Mouse (Mus musculus) layer of hippocampus, adult 2 months (tissue): ENCODE results near the gene Clasrp. TPM values are rescaled to one million over a fixed set of nuclear protein-coding genes. Genes with fewer than 3 reads are reported as not detected.
"Not testable (repeated sequence)": the region's sequence is repeated elsewhere in the genome, so short reads cannot be mapped to it uniquely, and the experiment has no call there.

ENCODE experiments used
- DNase-seq, 2 experiments: peaks; one replicate each; pipeline ENCODE4 v3.0.0; 2022; ENCODE audit warnings: low spot score in 2 of 2
- H3K27ac ChIP-seq: fragments of 200-600 bp; 2 replicates; pipeline ENCODE4 v1.8.1; 2022
- H3K4me3 ChIP-seq: fragments of 200-600 bp; 2 replicates; pipeline ENCODE4 v1.8.1; 2022; ENCODE audit warnings: mild to moderate bottlenecking
- CTCF ChIP-seq: fragments of 200-600 bp; conservative IDR thresholded peaks from 2 replicates; pipeline ENCODE4 v1.8.1; 2022; ENCODE audit warnings: antibody characterized with exemption, mild to moderate bottlenecking, moderate library complexity
- total RNA-seq, 2 experiments: library from RNA; stranded (reverse); gene quantifications; 2 replicates each; pipeline ENCODE4 v1.2.3; 2021

Clasrp gene
- total RNA-seq, 2 experiments from 2014 or later = 95.4 to 112 TPM

- TF ChIP-seq CTCF = no peak
- DNase-seq = no peak
- peak overlapping the region; percentile 91 for H3K4me3 ChIP-seq
- H3K27ac ChIP-seq = peak overlapping the region; percentile 86; the same call in 1 of the 2 replicates
Measured at GRCm38 (mm10) chr7:19628192-19628535, 23.9 kb upstream of the Clasrp start.

GRCm38 (mm10) chr7:19627721-19628120 lies 23.4 kb upstream of the Clasrp start:
- DNase-seq = no peak
- TF ChIP-seq CTCF = no peak
- H3K27ac ChIP-seq = no peak overlapping the region
- 0 out of 2 replicates have a peak overlapping the region, but pooled peaks have one; percentile 91 for H3K4me3 ChIP-seq

GRCm38 (mm10) chr7:19623433-19623832 lies 19.1 kb upstream of the Clasrp start:
- no peak for DNase-seq
- TF ChIP-seq CTCF = no peak
- H3K4me3 ChIP-seq = no peak overlapping the region
- no peak overlapping the region for H3K27ac ChIP-seq

- H3K27ac ChIP-seq = no peak overlapping the region
- no peak for TF ChIP-seq CTCF
- no peak for DNase-seq
- no peak overlapping the region for H3K4me3 ChIP-seq
Measured at GRCm38 (mm10) chr7:19622241-19622640, 18.0 kb upstream of the Clasrp start.

GRCm38 (mm10) chr7:19620811-19621210 lies 16.5 kb upstream of the Clasrp start:
- TF ChIP-seq CTCF = no peak
- peak overlapping the region; percentile 77 for H3K27ac ChIP-seq
- H3K4me3 ChIP-seq = no peak overlapping the region
- peak; percentile 63 to 87 for DNase-seq

GRCm38 (mm10) chr7:19619004-19619801 lies 14.9 kb upstream of the Clasrp start:
- peak; percentile 90 for TF ChIP-seq CTCF
- Histone ChIP-seq H3K27ac (peak overlapping the region; percentile 77), H3K4me3 (peak overlapping the region; percentile 29; the same call in 1 of the 2 replicates)
- DNase-seq = peak; percentile 58 to 75

- Histone ChIP-seq H3K4me3 (no peak overlapping the region), H3K27ac (no peak overlapping the region)
- no peak for DNase-seq
- no peak for TF ChIP-seq CTCF
Measured at GRCm38 (mm10) chr7:19615036-19615577, 10.8 kb upstream of the Clasrp start.

- no peak overlapping the region for H3K27ac ChIP-seq
- TF ChIP-seq CTCF = peak; percentile 54
- H3K4me3 ChIP-seq = no peak overlapping the region
- DNase-seq = no peak
Measured at GRCm38 (mm10) chr7:19610969-19611368, 6.7 kb upstream of the Clasrp start.

- no peak overlapping the region for H3K4me3 ChIP-seq
- TF ChIP-seq CTCF = no peak
- H3K27ac ChIP-seq = no peak overlapping the region
- no peak for DNase-seq
Measured at GRCm38 (mm10) chr7:19609641-19610332, 5.5 kb upstream of the Clasrp start.

- H3K27ac ChIP-seq = no peak overlapping the region
- no peak overlapping the region for H3K4me3 ChIP-seq
- no peak for DNase-seq
- TF ChIP-seq CTCF = no peak
Measured at GRCm38 (mm10) chr7:19607291-19607690, 3.0 kb upstream of the Clasrp start.

GRCm38 (mm10) chr7:19604606-19605214 lies 424 bp upstream of the Clasrp start:
- not testable (repeated sequence) for DNase-seq
- peak overlapping the region; percentile 90 for H3K27ac ChIP-seq
- peak overlapping the region; percentile 97 for H3K4me3 ChIP-seq

GRCm38 (mm10) chr7:19603055-19603454 lies 1.2 kb downstream of the Clasrp start:
- no peak for TF ChIP-seq CTCF
- Histone ChIP-seq H3K4me3 (peak overlapping the region; percentile 97), H3K27ac (peak overlapping the region; percentile 90)
- no peak for DNase-seq

GRCm38 (mm10) chr7:19600562-19600961 lies 3.7 kb downstream of the Clasrp start:
- peak; percentile 42 to 45 for DNase-seq
- Histone ChIP-seq H3K4me3 (no peak overlapping the region; the same call in 1 of the 2 replicates), H3K27ac (peak overlapping the region; percentile 90)
- TF ChIP-seq CTCF = no peak
